Mouse (Mus musculus): ENCODE results near the gene Nfat5. TPM values are rescaled to one million over a fixed set of nuclear protein-coding genes. Genes with fewer than 3 reads are reported as not detected.

Nfat5 gene
- 3.9 and 4.9 TPM in 2 replicates for polyA plus RNA-seq (2012; rRNA removed; ENCODE audit: low replicate concordance)

DNA sequence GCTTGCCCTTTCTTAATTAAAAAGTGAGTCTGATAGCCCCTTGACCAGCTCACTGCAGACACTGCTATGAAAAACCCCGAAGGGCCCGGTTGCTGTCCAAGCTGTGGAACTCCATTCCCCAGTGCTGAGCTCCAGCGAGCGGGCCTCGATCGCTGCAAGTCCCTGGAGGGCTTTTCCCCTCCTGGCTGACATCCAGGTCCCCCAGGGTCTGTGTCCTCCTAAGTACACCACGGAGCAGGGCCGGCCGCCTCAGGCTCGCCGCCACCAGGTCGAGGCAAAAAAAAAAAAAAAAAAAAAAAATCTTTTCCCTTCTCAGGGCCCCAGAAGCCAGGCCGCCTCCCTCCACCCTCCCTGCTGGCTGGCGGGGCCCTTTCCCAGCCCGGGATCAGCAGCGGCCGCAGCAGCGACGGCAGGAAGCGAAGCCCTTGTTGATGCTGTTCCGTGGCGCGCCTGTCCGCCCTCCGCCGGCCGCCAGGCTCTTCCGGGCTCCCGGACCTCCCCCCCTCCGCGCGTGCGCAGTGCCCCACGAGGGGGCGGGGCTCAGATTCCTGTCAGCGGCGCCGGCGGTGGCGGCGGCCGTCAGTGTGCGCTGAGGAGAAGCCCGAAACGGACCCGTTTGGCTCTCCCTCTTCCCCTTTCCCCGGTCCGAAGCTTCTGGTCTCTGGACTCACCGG is at the start of gene Nfat5:
Nfat5 (plus strand) TSS at position 543 of the 674 bp plus-strand sequence.

GRCm38 (mm10) chr8:107403038-107403781 is 109.9 kb downstream of the Nfat5 start, which contains the start of gene Nqo1:
Nqo1 (minus strand) TSS chr8:107403206.

GRCm38 (mm10) chr8:107424597-107425229 is 131.4 kb downstream of the Nfat5 start, which contains the start of gene Nob1:
Nob1 (minus strand) TSS chr8:107425051.

Other genes starting within 250 kb of the Nfat5 start
- gene Pdf, start 244.9 kb upstream of the Nfat5 start, polyA plus RNA-seq (2012; rRNA removed; ENCODE audit: low replicate concordance): 29.4 and 59.3 TPM in 2 replicates
- 17.0 and 17.6 TPM in 2 replicates for gene Cog8, start 236.8 kb upstream of the Nfat5 start, polyA plus RNA-seq (2012; rRNA removed; ENCODE audit: low replicate concordance)
- gene Nip7, start 236.6 kb upstream of the Nfat5 start, polyA plus RNA-seq (2012; rRNA removed; ENCODE audit: low replicate concordance): 7.5 and 11.2 TPM in 2 replicates
- gene Tmed6, start 227.8 kb upstream of the Nfat5 start, polyA plus RNA-seq (2012; rRNA removed; ENCODE audit: low replicate concordance): 7.0 and 9.9 TPM in 2 replicates
- 2.9 and 3.7 TPM in 2 replicates for gene Terf2, start 196.9 kb upstream of the Nfat5 start, polyA plus RNA-seq (2012; rRNA removed; ENCODE audit: low replicate concordance)
- 129 and 153 TPM in 2 replicates for gene Cyb5b, start 142.8 kb upstream of the Nfat5 start, polyA plus RNA-seq (2012; rRNA removed; ENCODE audit: low replicate concordance)
- gene Nqo1, start 109.7 kb downstream of the Nfat5 start, polyA plus RNA-seq (2012; rRNA removed; ENCODE audit: low replicate concordance): 15.4 and 55.7 TPM in 2 replicates
- 6.2 and 14.3 TPM in 2 replicates for gene Nob1, start 131.6 kb downstream of the Nfat5 start, polyA plus RNA-seq (2012; rRNA removed; ENCODE audit: low replicate concordance)
- 29.7 and 44.0 TPM in 2 replicates for gene Wwp2, start 142.9 kb downstream of the Nfat5 start, polyA plus RNA-seq (2012; rRNA removed; ENCODE audit: low replicate concordance)

All from duodenum, adult 2 months (tissue).